Mouse (Mus musculus): Measurements from ENCODE around the gene Hacl1. TPM values are rescaled to one million over a fixed set of nuclear protein-coding genes. Genes with fewer than 3 reads are reported as not detected.

The Hacl1 gene
- polyA plus RNA-seq, 1 experiment: 19.6 TPM

DNA sequence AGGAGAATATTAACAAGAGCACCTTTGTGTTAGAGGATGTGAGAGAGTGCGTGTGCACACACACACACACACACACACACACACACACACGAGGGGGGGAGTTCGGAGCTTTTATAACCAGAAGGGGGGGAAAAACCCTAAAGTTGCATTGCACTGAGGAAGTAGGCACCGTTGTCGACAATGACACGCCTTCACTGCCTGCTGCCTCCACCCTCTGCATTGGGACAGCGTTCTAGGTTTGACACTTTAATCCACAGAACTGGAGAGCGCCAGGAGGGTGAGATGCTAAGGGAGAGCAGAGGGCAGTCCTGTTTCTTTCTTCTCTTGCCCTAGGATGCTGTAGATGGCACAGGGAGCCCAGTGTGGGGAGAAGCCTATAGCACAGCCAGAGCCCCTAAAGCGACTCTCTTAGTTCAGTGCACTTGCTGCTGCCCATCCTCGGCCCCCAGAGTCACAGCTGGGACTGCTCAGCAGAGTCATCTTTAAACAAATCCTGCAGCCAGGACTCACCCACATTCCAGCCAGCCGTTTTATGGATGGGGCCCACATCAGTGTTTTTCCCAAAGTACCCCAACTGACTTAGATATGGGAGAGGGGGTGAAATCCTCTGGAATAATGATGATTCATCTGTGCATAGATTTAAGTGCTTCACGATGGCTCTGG is 23.9 kb upstream of the Hacl1 start:
- TF ChIP-seq CTCF (IDR thresholded peaks at IDR 0.05; ENCODE audit: control insufficient read depth, insufficient read depth, low read length) (no peak), POLR2A (IDR thresholded peaks at IDR 0.05; ENCODE audit: borderline replicate concordance, control insufficient read depth, low read depth, low read length) (no peak)
- Histone ChIP-seq H3K27ac (ENCODE audit: control insufficient read depth, insufficient read depth, low read depth, low read length, poor library complexity) (peak overlapping the region; percentile 12), H3K4me3 (replicated peaks; ENCODE audit: control insufficient read depth, low read depth, low read length) (no peak overlapping the region), H3K4me1 (ENCODE audit: control insufficient read depth, insufficient read depth, low read length) (peaks cover 14% of the 10 kb centered on the region)
- 19% methylated on average over 12 of the region's 12 CpGs for WGBS

DNA sequence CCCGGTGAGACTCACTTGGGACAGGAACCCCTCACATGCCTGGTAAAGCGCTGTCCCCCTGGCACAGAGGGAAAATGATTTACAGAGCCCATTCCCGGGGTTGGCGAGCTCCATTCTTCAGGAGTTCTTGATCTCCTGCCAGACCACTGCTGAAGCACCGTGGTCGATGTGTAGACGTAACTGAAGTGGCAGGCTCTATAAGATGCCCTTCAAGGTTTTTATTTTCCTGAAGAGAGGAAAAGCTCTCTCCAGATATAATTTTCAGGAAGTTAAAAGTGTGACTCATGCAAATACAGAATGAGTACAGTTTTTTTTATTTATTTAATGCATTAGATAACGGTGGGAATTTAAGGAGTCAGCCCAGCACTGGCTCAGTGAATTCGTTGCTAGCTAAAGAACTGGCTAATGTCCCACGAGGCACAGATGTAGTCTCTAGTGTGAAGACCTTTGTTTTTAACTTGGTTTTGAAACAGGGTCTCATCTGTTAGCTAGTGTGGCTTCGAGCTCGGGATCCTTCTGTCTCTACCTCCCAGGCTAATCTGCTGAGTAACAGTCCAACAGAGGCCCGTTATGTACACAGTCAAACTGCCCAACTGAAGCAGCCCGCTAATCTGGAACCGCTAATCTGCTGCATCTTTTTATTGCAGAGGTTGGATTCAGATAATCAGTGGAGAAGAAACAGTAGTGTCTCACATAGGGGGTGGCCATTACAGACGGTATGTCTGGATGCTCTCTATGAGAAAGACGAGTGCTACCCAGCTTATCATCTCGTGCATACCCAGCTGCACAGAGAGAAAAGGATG is 23.2 kb upstream of the Hacl1 start:
- H3K27ac ChIP-seq (ENCODE audit: control insufficient read depth, insufficient read depth, low read depth, low read length, poor library complexity): peak overlapping the region; percentile 12; the same call in 1 of the 2 replicates
- 24% methylated on average over 18 of the region's 18 CpGs for WGBS
- peaks cover 10% of the 10 kb centered on the region for H3K4me1 ChIP-seq (ENCODE audit: control insufficient read depth, insufficient read depth, low read length)
- TF ChIP-seq CTCF (IDR thresholded peaks at IDR 0.05; ENCODE audit: control insufficient read depth, insufficient read depth, low read length) (no peak), POLR2A (IDR thresholded peaks at IDR 0.05; ENCODE audit: borderline replicate concordance, control insufficient read depth, low read depth, low read length) (no peak)
- no peak overlapping the region for H3K4me3 ChIP-seq (replicated peaks; ENCODE audit: control insufficient read depth, low read depth, low read length)

DNA sequence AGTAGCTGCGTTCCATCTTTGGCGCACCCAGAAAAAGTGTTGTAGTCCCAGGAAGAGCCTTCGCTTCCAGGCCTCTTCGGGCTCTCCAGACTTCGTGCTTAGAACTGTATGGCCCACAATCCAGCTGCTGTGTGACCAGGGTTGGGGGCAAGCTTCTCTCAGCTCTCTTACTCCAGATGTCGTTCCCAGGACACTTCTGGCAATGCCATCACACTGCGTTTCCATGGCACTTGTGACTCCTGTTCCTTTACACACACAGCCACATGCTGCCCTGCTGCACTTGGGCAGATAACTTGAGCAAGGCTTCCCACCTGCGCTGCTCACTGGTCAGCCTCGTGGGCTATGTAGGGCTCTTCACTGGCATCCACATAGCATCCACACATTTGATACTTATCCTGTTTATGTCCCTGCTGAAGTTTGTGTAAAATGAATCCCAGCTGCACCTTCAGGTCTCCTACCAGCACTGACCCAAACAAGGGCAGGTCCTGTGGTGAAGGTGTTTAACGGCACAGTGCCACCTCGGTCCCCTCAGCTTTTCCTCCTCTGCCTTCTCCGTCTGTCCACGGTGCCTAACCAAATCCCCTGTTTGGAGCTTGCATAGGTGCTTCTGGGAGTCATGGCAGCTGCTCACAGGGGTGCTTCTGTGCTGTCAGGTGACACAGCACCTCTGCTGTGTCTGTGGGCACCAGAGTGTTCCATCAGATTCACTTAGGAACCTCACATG is 22.5 kb upstream of the Hacl1 start:
- no peak for TF ChIP-seq POLR2A (IDR thresholded peaks at IDR 0.05; ENCODE audit: borderline replicate concordance, control insufficient read depth, low read depth, low read length)
- no peak for TF ChIP-seq CTCF (IDR thresholded peaks at IDR 0.05; ENCODE audit: control insufficient read depth, insufficient read depth, low read length)
- Histone ChIP-seq H3K4me1 (ENCODE audit: control insufficient read depth, insufficient read depth, low read length) (peaks cover 9% of the 10 kb centered on the region), H3K27ac (ENCODE audit: control insufficient read depth, insufficient read depth, low read depth, low read length, poor library complexity) (no peak overlapping the region), H3K4me3 (replicated peaks; ENCODE audit: control insufficient read depth, low read depth, low read length) (no peak overlapping the region)
- 84% methylated on average over 13 of the region's 13 CpGs for WGBS

DNA sequence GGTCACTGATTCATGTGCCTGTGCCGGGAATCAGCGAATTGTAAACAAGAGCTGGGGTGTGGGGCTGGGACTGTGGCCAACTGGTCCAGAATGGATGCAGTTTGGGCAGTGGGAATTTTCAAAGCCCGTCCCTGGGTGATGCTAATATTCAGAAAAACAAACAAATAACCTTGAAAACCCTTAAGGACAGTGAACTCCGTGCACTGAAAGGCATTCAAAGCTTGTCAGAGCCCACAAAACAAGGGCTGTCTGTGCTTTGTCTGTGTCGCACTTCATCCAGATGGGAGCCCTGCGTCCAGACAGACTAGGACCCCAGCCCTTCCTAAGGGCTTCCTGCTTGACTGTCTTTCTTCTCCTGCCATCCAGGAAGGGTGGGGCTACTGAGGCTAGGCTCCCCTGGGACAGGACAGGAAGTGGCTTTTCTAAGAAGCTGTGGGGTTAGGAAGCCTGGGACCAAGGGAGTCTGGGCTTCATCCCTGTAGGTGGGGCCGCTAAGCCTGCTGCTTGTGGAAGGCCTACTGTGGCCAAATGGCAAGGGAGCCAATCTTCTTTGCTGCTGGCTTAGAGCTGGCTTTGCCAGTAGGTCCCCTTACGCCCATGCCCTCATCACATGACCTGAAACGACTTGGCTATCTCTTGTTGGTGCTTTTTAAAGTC is 21.6 kb upstream of the Hacl1 start:
- no peak for TF ChIP-seq POLR2A (IDR thresholded peaks at IDR 0.05; ENCODE audit: borderline replicate concordance, control insufficient read depth, low read depth, low read length)
- TF ChIP-seq CTCF (IDR thresholded peaks at IDR 0.05; ENCODE audit: control insufficient read depth, insufficient read depth, low read length): no peak
- Histone ChIP-seq H3K4me3 (replicated peaks; ENCODE audit: control insufficient read depth, low read depth, low read length) (no peak overlapping the region), H3K27ac (ENCODE audit: control insufficient read depth, insufficient read depth, low read depth, low read length, poor library complexity) (peak overlapping the region; percentile 83), H3K4me1 (ENCODE audit: control insufficient read depth, insufficient read depth, low read length) (peaks cover 9% of the 10 kb centered on the region)
- 37% methylated on average over 9 of the region's 9 CpGs for WGBS

DNA sequence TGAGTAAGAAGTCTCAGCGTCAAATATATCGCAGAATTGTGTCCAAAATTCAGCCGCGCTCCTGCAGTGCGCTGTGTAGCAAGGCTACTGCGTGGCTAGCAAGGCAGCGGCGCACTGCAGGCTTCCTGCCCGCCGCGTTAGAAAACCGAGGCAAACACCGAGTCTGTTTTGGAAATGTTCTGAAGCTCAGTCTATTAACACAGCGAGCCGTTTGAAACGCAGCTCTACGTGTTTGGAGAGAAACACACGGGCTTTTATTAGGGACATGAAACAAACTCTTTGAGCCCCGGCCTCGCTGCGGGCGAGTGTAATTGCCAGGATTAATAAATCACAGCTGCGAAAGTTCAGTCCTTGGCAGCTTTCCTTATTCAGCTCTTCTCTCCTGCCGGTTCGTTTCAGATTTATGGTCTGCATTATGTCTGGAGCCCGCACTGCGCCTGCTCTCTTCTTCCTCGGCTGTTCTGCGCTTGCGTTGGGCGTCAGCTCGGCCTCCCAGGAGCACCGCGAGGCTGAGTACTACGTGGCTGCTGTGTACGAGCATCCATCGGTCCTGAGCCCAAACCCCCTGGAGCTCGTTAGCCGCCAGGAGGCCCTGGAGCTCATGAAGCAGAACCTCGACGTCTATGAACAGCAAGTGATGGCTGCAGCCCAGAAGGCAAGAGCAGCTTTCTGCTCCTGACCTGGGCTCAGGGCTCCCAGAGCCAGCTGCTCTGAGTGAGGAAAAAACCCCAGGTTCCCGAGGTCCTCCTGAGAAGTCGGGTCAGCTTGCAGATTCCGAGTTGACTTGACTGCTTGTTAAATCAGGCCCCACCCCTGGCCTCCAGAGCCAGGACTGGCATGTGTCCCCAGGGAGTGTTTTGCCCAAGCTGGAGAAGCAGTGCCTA is 20.8 kb upstream of the Hacl1 start:
- Histone ChIP-seq H3K4me3 (replicated peaks; ENCODE audit: control insufficient read depth, low read depth, low read length) (peak overlapping the region; percentile 60), H3K27ac (ENCODE audit: control insufficient read depth, insufficient read depth, low read depth, low read length, poor library complexity) (peak overlapping the region; percentile 83), H3K4me1 (ENCODE audit: control insufficient read depth, insufficient read depth, low read length) (peaks cover 8% of the 10 kb centered on the region)
- TF ChIP-seq CTCF (IDR thresholded peaks at IDR 0.05; ENCODE audit: control insufficient read depth, insufficient read depth, low read length) (no peak), POLR2A (IDR thresholded peaks at IDR 0.05; ENCODE audit: borderline replicate concordance, control insufficient read depth, low read depth, low read length) (peak; percentile 71; the same call in 1 of the 2 replicates)
- 3% methylated on average over 44 of the region's 44 CpGs for WGBS

DNA sequence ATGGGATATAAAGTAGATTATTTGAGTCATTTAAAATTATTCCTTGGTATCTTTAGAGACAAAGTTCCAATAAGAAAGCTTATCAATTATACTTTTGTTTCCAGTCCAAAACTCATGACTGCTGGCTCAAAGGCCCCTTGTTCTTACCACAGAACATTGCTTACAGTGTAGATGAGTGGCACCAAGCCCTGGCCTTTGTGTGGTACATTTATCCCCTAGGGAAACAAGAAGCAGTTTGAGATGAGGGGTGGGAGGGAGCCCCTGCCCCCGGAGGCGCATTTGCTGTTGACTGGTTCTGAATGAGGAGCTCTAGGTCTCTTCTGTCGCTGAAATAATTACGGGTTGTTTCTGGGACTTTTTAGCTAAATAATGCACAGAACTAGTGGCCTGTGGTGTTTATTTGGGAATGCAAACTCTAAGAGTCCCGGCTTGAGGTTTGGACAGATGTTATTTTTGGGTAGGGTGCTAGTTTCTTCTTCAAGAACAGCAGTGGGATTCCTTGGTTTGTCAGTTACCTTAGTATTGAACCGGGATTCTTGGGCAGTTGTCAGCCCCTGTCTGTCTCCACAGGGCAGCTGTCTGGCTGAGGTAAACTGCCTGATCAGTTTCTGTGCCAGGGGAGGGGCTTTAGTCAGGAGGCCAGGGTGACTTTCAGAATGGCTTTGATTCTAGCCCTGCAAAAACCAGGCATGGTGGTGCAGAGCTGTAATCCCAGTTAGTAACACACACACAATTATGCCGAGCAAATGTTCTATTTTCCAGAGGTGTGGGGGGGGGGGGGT is 19.4 kb upstream of the Hacl1 start:
- Histone ChIP-seq H3K4me3 (replicated peaks; ENCODE audit: control insufficient read depth, low read depth, low read length) (no peak overlapping the region), H3K27ac (ENCODE audit: control insufficient read depth, insufficient read depth, low read depth, low read length, poor library complexity) (no peak overlapping the region), H3K4me1 (ENCODE audit: control insufficient read depth, insufficient read depth, low read length) (peaks cover 6% of the 10 kb centered on the region)
- WGBS: 74% methylated on average over 7 of the region's 7 CpGs
- TF ChIP-seq CTCF (IDR thresholded peaks at IDR 0.05; ENCODE audit: control insufficient read depth, insufficient read depth, low read length) (no peak), POLR2A (IDR thresholded peaks at IDR 0.05; ENCODE audit: borderline replicate concordance, control insufficient read depth, low read depth, low read length) (no peak)
